Mouse (Mus musculus): ENCODE measurements at regions not wholly inside any gene's neighbourhood (a gene's known extent, or its start where the extent isn't known, plus 50 kb on each side); places are given as distances from the start of the nearest gene placed in this dataset.
"Not testable (repeated sequence)": the region's sequence is repeated elsewhere in the genome, so short reads cannot be mapped to it uniquely, and the experiment has no call there.

DNA sequence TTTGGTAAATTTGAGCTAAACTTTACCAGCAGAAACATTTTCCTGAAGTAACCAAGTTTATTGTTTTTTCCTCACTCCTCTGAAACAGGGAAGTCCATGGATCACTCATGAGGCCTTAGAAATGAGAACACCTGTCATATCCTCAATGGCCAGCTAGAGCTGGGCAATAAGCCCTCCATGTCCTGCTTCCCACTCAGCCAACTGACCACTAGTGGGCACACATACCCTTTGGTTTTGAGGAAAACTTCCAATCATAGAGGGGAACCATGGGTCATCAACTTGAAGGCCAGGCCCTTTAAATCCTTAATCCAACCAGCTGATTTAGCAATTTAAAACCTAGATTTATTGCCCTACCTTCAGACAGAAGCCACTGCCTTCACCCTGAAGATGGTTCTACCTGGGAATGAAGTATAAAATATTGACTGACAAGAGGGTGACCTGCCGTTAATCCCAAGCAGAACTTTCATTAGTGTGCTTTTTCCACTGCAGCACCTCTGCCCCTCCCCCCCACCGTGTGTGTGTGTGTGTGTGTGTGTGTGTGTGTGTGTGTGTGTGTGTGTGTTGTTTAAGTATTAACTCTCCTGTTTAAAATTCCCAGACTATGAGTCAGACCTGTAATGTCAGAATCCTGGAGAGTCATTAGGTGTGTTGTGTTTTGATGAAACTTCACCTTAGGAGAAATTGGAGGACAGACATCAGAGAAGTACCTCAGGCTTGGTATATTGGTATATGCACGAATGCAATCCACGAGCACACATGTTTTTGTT is 312.3 kb downstream of the Hdgfl1 start:
- DNase-seq (ENCODE audit: low read depth, low spot score), result no peak

DNA sequence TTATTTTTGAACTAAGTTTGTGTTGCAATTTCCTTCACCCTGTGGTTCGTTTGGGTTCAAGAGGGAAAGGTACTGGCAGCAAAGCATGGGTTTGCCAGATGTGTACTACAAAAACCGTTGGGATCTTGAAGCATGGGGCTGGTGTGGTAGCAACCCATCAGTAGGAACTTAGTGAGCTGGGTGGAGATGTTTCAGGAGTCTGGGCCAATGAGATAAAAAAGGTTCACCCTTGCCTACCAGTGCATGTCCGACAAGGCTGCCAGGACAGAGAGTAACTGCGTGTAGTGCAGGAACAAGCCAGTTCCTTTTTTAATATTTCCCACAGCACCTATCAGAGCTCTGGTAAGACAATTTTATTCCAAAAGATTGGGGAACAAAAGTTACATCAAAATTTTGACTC is 343.3 kb downstream of the Hdgfl1 start:
- no peak for DNase-seq (ENCODE audit: low read depth, low spot score)

DNA sequence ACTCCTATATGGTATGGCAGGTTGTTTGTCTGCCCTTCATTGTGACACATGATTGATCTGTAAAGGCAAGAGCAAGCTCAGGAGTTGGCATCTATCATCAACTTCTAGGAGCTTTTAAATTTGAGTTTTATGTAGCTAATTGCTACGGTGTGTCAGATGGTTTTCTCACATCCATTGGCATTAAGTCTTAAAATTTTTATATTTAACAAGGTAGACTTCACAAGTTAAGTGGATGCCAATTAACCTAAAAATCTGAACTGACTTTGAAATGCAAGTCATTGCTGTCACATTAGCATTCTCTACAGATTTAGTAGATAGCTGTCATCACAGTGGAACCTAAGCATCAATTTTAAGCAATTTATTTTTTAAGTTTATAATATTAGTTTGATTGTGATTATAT is 345.5 kb downstream of the Hdgfl1 start:
- no peak for DNase-seq (ENCODE audit: low read depth, low spot score)

DNA sequence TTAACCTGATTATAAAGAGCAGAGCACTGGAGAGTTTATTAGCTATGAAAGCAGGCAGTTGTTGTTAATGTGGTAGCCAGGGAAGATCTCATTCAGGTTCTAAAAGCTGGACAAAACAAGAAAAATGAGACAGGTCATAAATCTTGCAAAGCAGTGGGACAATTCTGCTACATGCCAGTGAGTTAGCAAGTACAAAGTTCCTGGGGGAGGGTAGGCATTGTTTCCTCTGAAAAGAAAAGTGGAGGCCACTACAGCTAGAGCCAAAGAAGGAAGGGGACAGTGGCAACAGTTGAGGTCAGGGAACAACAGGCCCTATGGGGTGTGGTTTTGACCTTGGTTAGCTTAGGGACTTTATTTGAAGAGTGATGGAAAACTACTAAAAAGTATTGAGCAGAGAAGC is 364.2 kb downstream of the Hdgfl1 start:
- DNase-seq (ENCODE audit: low read depth, low spot score), result no peak

DNA sequence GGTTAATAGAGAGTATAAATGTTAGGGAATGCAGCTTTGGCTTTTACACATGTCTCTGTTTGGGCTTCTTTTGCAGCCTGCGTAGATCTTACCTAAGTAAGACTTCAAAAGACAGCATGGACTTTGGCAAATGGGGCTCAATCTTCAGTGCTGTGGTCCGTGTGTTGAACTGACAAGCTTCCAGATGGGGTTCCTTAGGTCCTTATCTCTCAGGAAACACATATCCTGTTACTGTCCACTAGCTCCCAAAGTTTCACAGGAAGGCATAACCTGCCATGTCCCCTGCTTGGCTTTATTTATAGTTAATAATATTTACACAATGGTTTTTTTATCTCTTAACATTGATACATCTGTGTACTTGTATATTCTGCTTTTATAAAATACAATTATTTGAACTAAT is 365.3 kb downstream of the Hdgfl1 start:
- no peak for DNase-seq (ENCODE audit: low read depth, low spot score)

DNA sequence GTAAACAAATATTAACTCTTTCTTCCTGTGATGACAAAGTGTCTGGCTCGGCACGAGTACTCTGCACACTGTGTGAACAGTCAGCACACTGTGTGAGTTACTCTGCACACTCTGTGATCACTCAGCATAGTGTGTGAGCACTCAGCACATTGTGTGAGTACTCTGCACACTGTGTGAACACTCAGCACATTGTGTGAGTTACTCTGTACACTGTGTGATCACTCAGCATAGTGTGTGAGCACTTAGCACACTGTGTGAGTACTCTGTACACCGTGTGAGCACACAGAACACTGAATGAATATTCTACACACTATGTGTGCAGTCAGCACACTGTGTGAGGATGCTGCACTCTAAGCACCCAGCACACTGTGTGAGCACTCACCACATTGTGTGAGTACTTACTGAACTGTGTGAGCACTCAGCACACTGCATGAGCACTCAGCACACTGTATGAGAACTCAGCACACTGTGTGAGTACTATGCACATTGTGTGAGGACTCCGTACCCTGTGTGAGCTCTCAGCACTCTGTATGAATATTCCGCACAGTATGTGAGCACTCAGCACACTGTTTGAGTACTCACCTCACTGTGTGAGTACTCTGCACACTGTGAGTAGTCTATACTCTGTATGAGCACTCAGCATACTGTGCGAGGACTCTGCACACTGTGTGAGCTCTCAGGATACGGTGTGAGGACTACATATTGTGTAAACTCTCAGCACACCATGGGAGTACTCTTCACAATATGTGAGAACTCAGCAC is 381.9 kb downstream of the Hdgfl1 start:
- no peak for DNase-seq (ENCODE audit: low read depth, low spot score)

DNA sequence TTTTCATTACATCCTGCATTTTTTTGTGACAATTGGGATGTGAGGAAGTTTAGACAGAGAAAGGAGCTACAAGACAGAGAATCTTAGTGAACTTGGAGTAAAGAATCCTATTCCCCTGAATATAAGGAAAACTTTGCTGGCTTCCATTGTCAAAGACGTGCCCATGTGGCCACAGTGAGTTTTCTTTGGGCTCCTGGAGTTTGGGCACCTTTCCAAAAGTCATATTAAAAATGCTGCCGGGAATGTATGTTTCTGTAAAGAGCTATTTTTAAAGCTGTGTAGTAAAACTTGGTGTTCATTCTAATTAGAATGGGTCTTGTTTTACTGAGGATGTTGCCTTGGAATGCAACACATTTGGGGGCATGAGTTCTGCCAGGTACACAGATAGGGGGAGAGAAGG is 387.3 kb downstream of the Hdgfl1 start:
- DNase-seq (ENCODE audit: low read depth, low spot score), result no peak

DNA sequence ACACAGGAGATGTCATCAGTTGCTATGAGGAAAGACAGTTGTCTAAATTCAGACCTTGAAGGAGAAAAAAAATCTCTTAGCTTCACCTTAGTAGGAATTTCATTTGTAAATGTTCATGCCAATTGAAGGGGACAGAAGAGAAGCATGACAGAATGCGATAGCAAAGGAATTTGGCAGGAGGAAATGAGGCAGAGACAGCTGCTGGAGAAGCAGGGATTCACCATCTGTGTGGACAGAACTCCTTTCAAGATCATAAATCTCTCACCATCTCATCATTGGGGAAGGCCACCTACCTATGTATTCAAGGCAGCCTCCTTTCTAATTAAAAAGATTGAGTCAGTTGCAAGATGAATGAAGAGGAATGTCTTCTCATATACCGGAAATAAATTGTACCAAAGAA is 387.8 kb downstream of the Hdgfl1 start:
- peak; percentile 18 for DNase-seq (ENCODE audit: low read depth, low spot score)

DNA sequence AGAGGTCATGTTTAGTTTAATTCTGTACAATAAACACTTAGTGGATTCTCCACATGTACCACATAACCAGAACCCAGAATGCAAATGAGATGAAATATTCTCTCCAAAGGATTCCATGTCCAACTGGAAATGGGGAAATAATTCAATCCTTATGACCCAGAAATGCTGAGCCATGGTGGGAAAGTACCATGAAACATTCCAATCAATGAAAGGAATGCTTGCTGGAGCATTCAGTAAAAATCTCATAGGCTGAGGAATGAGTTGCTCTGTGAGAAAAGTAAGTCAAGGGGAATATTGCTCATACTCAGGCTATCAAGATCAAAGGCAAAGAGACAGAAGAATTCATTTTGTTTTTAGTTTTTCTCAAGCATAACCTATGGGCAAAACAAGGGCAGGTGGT is 394.4 kb downstream of the Hdgfl1 start:
- DNase-seq (ENCODE audit: low read depth, low spot score), result no peak

DNA sequence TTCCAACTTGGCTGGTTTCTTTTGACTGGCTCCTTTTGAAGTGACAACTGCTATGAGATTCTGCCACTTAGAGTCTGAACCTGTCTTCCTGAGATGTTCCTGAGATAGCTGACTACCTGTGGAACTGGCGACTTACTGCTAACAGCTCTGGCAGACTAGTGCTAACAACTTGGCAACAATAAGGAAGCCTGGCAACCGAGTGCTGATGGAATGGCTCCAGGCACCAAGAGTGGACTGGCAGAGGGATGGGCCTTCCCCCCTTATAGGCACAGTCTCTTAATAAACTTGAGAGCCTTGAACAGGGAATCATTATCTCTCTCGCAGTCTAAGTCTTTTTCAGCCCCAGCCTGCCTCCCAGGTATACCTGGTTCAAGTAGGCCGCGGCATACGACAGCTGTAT is 404.1 kb downstream of the Hdgfl1 start:
- DNase-seq (ENCODE audit: low read depth, low spot score), result not testable (repeated sequence)

DNA sequence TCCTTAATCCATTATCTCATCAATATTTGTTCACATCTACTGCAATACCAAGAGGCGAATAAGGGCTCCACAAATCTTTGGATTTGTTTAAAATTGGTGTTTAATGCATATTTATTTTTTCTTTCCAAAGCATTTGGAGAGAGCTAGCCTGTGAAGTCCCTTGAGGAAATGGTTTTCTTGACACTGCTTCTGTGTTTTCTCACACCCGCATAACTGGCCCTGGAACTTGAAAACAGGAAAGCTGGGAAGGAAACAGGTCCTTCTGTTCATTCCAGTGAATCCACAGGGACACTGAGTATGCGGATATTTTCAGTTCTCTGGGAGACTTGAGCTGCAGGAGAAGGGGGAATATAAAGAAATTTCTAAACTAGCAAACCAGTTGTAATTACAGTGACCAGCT is 413.6 kb downstream of the Hdgfl1 start:
- no peak for DNase-seq (ENCODE audit: low read depth, low spot score)

DNA sequence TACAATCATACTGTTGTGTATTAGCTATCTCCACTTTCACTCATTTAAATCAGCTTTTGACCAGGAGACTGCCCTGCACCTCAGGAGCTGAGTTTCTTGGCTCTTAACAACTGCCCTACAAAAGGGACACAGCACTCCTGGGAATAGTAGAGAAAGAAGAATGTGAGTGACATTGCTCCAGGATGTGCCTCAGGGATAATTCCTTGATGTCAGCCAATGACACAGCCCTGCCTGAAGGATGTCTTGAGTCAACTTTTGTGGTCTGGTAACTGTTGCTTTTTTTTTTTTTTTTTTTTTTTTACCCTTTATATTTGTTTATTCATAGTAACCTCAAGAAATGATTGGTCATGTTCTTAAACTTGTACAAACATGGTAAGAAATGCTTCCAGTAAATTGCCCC is 415.5 kb downstream of the Hdgfl1 start:
- DNase-seq (ENCODE audit: low read depth, low spot score), result no peak

DNA sequence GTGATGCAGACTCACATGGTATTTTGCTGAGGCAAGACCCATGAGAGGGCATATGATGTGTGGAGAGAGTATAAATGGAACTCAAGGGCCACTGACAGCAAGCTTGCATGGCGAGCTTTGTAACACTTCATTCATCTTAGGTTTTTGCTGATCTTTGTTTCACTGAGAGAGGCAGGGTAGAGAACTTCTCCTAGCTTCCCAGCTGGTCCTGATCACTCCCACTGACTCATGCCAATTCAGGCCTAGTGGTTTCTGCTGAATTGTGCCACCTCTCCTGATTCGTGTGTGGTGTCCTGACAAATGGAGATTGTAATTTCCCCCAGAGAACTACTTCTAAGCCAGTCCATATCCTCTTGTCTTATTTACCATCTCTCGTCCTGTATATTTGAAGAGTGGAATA is 419.5 kb downstream of the Hdgfl1 start:
- no peak for DNase-seq (ENCODE audit: low read depth, low spot score)

DNA sequence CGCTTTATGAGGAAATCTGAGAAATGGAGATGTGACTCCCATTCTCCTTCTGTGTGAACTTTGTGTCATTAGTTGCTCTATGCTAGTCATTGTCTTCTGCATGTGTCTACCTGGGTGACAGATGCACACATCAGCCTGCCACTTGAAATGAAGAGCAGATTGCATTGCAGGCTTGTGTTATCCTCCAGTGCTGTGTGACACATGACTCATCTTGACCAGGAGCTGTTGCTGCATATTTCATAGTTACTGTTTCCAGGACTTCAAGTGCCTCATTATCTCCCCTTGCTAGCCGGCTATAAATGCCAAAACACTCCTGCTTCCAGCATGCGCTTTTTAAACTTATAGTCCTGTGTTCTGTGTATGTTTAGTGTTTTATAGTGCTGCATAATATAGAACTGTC is 431.2 kb downstream of the Hdgfl1 start:
- DNase-seq (ENCODE audit: low read depth, low spot score), result no peak

DNA sequence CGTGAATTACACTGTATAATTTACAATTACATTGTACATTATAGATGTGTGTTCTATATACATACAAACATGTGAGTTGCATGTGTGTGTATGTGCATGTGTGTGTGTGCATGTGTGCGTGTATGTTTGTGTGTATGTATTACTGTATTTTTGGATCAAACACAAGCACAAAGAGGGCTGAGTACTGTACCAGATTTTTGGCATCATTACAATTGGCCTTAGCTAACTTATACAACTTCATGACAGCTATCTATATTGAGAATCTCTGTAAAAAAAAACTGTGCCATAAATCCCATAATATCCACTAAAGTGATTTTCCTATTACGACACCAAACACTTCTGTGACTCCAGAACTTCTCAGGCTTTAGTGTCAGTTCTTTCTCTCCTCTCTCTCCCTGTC is 444.9 kb downstream of the Hdgfl1 start:
- DNase-seq (ENCODE audit: low read depth, low spot score), result no peak

DNA sequence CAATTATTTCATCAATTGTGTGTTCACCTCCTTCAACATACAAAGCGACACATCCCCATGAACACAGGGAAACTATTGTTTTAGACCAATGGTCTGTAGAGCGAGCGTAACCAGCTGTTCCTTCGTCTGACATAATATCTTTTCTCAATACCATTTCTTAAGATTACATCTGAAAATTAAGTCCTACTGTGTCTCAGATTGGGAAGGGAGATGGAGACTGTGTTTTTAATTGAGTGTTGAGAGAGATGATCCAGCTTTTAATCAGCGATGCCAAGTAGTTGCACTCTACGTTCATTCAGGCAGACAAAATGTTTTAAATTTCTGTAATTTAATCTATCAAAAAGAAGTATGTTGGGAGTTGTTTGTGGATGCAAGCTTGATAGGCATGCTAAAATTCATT is 445.3 kb downstream of the Hdgfl1 start:
- DNase-seq (ENCODE audit: low read depth, low spot score), result no peak

DNA sequence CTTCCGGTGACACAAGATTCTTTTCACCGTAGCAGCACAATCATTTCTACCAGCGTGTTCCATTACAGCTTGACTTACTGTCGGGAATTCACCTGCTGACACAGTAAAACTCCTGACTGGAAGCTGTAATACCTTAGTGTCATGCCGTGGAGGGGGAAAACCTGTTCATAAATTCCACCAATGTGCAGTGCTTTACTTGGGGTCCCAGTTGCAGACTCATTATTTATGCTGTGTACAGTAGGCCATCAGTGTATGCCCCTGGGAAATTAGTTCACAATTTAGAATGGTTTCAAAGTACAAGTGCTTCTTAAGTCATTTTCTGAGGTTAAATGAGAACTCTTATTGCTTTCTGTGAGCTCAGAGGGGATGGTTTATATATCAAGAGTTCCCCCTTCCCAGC is 451.4 kb downstream of the Hdgfl1 start:
- DNase-seq (ENCODE audit: low read depth, low spot score), result no peak

DNA sequence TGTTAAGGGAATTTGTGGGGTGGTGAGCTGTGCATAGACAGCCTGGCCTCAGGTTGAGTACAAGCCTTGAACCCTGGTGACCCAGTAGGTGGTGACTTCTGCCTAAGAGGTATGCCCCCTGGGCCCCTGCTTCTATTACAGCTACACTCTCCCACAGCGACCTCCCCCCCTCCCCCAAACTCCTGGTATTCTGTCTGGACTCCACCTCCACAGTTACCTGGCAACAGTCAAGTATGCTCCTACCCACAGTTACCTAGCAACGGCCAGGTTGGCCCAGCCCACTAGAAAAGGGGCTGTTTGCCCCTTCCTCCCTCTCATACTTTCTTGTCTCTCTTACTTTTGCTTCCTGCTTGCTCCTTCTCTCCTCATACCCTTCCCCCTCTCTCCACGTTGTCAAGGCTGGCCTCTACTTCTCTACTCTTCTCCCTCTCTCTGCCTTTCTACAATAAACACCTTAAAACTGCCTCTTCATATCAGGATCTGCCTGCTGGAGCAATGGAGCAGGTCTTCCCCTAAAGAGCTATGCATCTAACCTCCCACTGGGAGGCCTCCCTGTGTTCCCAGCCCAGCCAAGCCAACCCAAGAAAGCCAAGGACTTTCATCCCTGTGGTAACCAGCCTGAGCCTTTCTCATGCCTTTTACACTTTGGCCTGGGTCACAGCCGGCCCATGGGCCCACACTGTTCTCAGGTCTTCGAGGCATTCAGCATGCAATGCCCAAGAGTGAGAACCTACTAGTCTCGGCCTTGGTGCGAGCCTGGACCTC is 457.5 kb downstream of the Hdgfl1 start:
- no peak for DNase-seq (ENCODE audit: low read depth, low spot score)

DNA sequence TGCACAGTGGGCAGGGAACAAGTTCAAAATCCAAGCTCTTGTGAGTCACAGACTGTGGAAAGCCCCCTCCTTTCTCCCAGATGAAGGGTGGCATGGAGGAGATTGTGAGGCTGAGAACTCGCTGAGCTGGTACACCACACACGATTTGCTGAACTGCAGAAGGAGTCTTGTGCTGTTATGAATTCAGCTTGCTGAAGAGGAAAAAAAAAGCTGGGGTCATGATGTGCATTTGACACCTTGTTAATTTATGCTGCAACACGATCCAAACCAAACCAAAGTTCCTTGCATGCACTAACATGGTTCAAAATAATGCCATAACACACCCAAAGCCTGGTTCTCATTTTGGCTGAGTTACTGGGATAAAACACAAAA is 485.9 kb downstream of the Hdgfl1 start:
- no peak for DNase-seq (ENCODE audit: low read depth, low spot score)

DNA sequence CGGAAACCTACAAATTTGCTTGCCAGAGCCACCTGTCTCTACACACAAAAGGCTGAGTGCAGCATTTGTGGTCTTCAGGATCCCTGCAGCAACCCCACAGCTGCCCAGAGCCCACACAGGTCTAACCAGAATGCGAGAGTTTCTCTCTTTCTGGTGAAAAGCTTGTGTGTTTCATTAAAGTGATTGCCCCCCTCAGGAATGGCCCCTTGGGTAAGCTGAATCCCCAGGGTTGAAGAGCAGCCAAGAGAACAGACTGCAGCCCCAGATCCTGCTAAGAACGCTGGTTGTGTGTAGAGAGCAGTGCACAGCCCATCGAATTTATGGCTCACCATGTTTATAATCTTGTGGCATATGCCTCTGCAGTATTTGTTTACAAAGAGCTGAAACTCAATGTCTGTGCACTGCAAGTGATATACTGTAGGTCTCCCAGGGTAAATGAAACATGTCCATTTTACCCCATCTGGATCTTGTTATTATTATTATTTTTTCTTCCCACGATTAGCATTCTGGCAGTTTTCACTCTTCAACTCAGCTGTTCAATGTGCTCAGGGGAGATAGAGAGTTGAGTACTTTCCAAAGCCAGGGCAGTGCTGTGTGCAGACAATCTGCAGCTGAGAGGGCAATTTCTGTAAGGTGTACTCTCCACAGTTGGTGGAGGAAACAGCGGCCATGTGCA is 486.4 kb downstream of the Hdgfl1 start:
- DNase-seq (ENCODE audit: low read depth, low spot score), result no peak

DNA sequence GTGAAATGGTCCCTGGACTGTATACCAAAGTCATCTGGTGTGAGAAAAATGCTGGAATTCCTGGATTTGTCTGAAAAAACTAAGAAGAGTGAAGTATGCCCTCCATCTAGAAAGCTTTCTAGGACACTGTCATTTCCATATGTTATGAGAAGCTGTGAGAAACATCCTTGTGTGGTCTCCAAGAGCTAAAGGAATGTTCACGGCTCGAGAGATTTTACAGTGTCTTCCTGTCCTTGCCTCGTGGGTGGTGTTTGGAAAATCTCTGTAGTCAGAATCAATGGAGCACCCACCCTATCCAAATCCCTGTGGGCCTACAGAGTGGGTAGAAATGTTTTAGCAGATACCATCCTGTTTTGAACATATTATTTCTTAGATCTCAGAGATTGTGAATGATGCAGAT is 487.7 kb downstream of the Hdgfl1 start:
- peak; percentile 49 for DNase-seq (ENCODE audit: low read depth, low spot score)

DNA sequence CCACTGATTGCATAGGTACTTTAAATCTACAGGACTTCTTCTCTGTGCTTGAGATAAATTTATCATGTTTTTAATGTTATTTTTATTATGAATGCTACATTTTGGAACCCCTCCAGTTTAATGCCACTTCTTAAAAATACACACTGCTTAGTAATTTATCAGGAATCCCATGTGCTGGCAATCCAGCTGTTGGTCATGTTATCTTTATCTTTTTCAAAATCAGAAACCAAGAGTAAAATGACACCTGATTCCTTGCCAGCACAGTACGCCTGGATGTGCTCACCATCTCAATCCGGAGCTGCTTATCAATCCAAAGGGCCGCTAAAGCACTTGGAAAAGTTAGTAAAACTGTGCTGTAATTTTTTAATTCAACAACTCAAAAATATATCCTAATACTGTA is 497.1 kb downstream of the Hdgfl1 start:
- no peak for DNase-seq (ENCODE audit: low read depth, low spot score)

Measured in telencephalon, adult 2 months (tissue).